Mouse (Mus musculus): ENCODE results near the gene Mettl23. TPM values are rescaled to one million over a fixed set of nuclear protein-coding genes. Genes with fewer than 3 reads are reported as not detected.

Mettl23 gene
- polyA plus RNA-seq, 1 experiment from 2014 or later: 76.2 TPM

DNA sequence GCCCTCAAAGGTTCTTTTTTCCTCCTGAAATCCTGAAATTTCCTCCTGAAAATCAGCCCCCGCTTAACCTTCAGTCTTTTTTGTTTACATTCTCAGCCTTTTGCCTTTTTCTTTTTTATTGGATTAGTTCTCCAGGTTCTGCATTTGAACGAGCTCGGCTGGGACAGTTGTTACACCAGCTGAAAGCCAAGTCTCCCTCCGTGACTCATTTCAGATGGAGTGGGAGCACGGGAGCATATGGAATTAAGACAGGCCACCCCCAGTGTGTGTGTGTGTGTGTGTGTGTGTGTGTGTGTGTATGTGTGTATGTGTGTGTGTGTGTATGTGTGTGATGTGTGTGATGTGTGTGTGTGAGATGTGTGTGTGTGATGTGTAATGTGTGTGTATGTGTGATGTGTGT, 38.4 kb downstream of the Mettl23 start:
- no peaks in the 10 kb centered on the region for H3K9me3 ChIP-seq (ENCODE audit: control insufficient read depth, low read length)
- WGBS: 62% methylated on average over 5 of the region's 5 CpGs

DNA sequence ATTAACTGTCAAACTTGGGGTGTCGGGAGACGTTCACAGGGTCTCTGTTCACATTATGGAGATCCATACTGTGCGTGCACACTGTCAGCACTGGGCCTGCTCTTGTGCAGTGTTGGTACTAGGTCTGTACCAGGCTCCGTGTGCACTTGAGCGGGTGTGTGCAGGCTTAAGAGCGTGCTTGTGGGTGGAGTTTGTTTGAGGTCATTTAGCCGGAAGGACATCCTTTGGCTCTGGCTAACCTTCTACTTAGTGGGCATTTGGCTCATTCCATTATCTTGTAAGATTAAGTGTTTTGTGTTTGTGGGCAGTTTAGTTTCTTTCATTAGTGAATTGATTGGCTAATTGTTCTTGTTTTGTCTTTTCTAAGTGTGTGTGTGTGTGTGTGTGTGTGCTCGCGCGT, 39.4 kb downstream of the Mettl23 start:
- no peak overlapping the region for H3K4me2 ChIP-seq
- ATAC-seq (ENCODE audit: low FRiP score) (no peak), DNase-seq (ENCODE audit: low spot score, missing footprints) (no peak)
- 89% methylated on average over 10 of the region's 10 CpGs for WGBS
- peaks cover 4% of the 10 kb centered on the region; the same call in 1 of the 2 replicates for H3K4me1 ChIP-seq (ENCODE audit: control insufficient read depth, insufficient read depth, low read length)
- H3K27ac ChIP-seq (ENCODE audit: low read depth, low read length): no peak overlapping the region
- no peaks in the 10 kb centered on the region; the same call in 1 of the 2 replicates for H3K27me3 ChIP-seq (ENCODE audit: control insufficient read depth, insufficient read depth, low read length)
- no peak overlapping the region for H3K4me3 ChIP-seq (ENCODE audit: low read depth, low read length)
- no peaks in the 10 kb centered on the region for H3K9me3 ChIP-seq (ENCODE audit: control insufficient read depth, low read length)
- H3K9ac ChIP-seq (ENCODE audit: low read length): no peak overlapping the region
- H3K36me3 ChIP-seq (ENCODE audit: control insufficient read depth, insufficient read depth, low read length): no peaks in the 10 kb centered on the region

More for the DNA sequence above, 38.4 kb downstream of the Mettl23 start:
- DNase-seq (ENCODE audit: low spot score, missing footprints) (no peak), ATAC-seq (ENCODE audit: low FRiP score) (no peak)
- H3K27me3 ChIP-seq (ENCODE audit: control insufficient read depth, insufficient read depth, low read length): no peaks in the 10 kb centered on the region; the same call in 1 of the 2 replicates
- H3K4me1 ChIP-seq (ENCODE audit: control insufficient read depth, insufficient read depth, low read length): peaks cover 4% of the 10 kb centered on the region; the same call in 1 of the 2 replicates
- H3K27ac ChIP-seq (ENCODE audit: low read depth, low read length): no peak overlapping the region
- H3K9ac ChIP-seq (ENCODE audit: low read length): no peak overlapping the region
- no peaks in the 10 kb centered on the region for H3K36me3 ChIP-seq (ENCODE audit: control insufficient read depth, insufficient read depth, low read length)
- no peak overlapping the region for H3K4me2 ChIP-seq
- H3K4me3 ChIP-seq (ENCODE audit: low read depth, low read length): no peak overlapping the region

- Histone ChIP-seq H3K9me3 (ENCODE audit: control insufficient read depth, low read length) (no peaks in the 10 kb centered on the region), H3K27me3 (ENCODE audit: control insufficient read depth, insufficient read depth, low read length) (no peaks in the 10 kb centered on the region; the same call in 1 of the 2 replicates), H3K27ac (ENCODE audit: low read depth, low read length) (no peak overlapping the region), H3K9ac (ENCODE audit: low read length) (no peak overlapping the region), H3K36me3 (ENCODE audit: control insufficient read depth, insufficient read depth, low read length) (no peaks in the 10 kb centered on the region), H3K4me1 (ENCODE audit: control insufficient read depth, insufficient read depth, low read length) (peaks cover 4% of the 10 kb centered on the region; the same call in 1 of the 2 replicates), H3K4me3 (ENCODE audit: low read depth, low read length) (no peak overlapping the region), H3K4me2 (no peak overlapping the region)
- ATAC-seq (ENCODE audit: low FRiP score) (no peak), DNase-seq (ENCODE audit: low spot score, missing footprints) (peak; percentile 35)
- 83% methylated on average over 6 of the region's 6 CpGs for WGBS
Measured at GRCm38 (mm10) chr11:116884061-116884460, 41.0 kb downstream of the Mettl23 start.

GRCm38 (mm10) chr11:116885275-116886151, 42.4 kb downstream of the Mettl23 start:
- no peaks in the 10 kb centered on the region for H3K9me3 ChIP-seq (ENCODE audit: control insufficient read depth, low read length)
- H3K4me2 ChIP-seq: peak overlapping the region; percentile 36; the same call in 1 of the 2 replicates
- H3K4me1 ChIP-seq (ENCODE audit: control insufficient read depth, insufficient read depth, low read length): peaks cover 4% of the 10 kb centered on the region; the same call in 1 of the 2 replicates
- H3K36me3 ChIP-seq (ENCODE audit: control insufficient read depth, insufficient read depth, low read length): no peaks in the 10 kb centered on the region
- DNase-seq (ENCODE audit: low spot score, missing footprints): peak; percentile 99
- ATAC-seq (ENCODE audit: low FRiP score): no peak
- peak overlapping the region; percentile 2; the same call in 1 of the 2 replicates for H3K4me3 ChIP-seq (ENCODE audit: low read depth, low read length)
- peak overlapping the region; percentile 12; the same call in 1 of the 2 replicates for H3K9ac ChIP-seq (ENCODE audit: low read length)
- H3K27ac ChIP-seq (ENCODE audit: low read depth, low read length): no peak overlapping the region
- WGBS: 3% methylated on average over 28 of the region's 28 CpGs
- H3K27me3 ChIP-seq (ENCODE audit: control insufficient read depth, insufficient read depth, low read length): no peaks in the 10 kb centered on the region; the same call in 1 of the 2 replicates

GRCm38 (mm10) chr11:116887136-116887535, 44.1 kb downstream of the Mettl23 start:
- no peak overlapping the region for H3K4me3 ChIP-seq (ENCODE audit: low read depth, low read length)
- H3K9me3 ChIP-seq (ENCODE audit: control insufficient read depth, low read length): no peaks in the 10 kb centered on the region
- DNase-seq (ENCODE audit: low spot score, missing footprints) (no peak), ATAC-seq (ENCODE audit: low FRiP score) (no peak)
- H3K27ac ChIP-seq (ENCODE audit: low read depth, low read length): no peak overlapping the region
- H3K36me3 ChIP-seq (ENCODE audit: control insufficient read depth, insufficient read depth, low read length): no peaks in the 10 kb centered on the region
- H3K9ac ChIP-seq (ENCODE audit: low read length): no peak overlapping the region
- WGBS: 65% methylated on average over 5 of the region's 5 CpGs
- peaks cover 4% of the 10 kb centered on the region; the same call in 1 of the 2 replicates for H3K4me1 ChIP-seq (ENCODE audit: control insufficient read depth, insufficient read depth, low read length)
- H3K4me2 ChIP-seq: no peak overlapping the region
- H3K27me3 ChIP-seq (ENCODE audit: control insufficient read depth, insufficient read depth, low read length): no peaks in the 10 kb centered on the region; the same call in 1 of the 2 replicates

- H3K4me1 ChIP-seq (ENCODE audit: control insufficient read depth, insufficient read depth, low read length): no peaks in the 10 kb centered on the region
- no peak overlapping the region for H3K27ac ChIP-seq (ENCODE audit: low read depth, low read length)
- no peak overlapping the region for H3K4me3 ChIP-seq (ENCODE audit: low read depth, low read length)
- DNase-seq (ENCODE audit: low spot score, missing footprints) (peak; percentile 17), ATAC-seq (ENCODE audit: low FRiP score) (no peak)
- no peaks in the 10 kb centered on the region for H3K9me3 ChIP-seq (ENCODE audit: control insufficient read depth, low read length)
- H3K36me3 ChIP-seq (ENCODE audit: control insufficient read depth, insufficient read depth, low read length): no peaks in the 10 kb centered on the region
- 78% methylated on average over 19 of the region's 19 CpGs for WGBS
- no peaks in the 10 kb centered on the region for H3K27me3 ChIP-seq (ENCODE audit: control insufficient read depth, insufficient read depth, low read length)
- no peak overlapping the region for H3K4me2 ChIP-seq
- H3K9ac ChIP-seq (ENCODE audit: low read length): no peak overlapping the region
Measured at GRCm38 (mm10) chr11:116893532-116894442, 50.7 kb downstream of the Mettl23 start.

DNA sequence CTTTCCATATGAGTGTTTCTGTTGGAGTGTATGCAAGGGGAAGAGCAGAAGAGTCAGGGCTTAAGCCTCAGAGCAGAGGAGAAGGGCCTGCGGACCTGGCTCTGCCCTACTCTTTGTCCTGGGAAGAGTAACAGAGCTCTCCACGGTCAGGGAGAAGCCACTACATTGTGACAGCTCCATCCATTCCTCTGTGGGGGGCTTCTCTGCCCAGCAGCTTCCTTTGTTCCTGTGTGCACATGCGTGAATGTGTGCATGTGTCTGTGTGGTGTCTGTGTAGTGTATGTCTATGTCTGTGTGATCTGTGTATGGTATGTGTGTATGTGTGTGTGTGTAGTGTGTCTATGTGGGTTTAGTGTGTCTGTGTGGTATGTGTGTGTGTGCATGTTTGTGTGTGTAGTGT, 52.3 kb downstream of the Mettl23 start:
- Histone ChIP-seq H3K27me3 (ENCODE audit: control insufficient read depth, insufficient read depth, low read length) (no peaks in the 10 kb centered on the region), H3K27ac (ENCODE audit: low read depth, low read length) (no peak overlapping the region), H3K4me2 (no peak overlapping the region), H3K4me3 (ENCODE audit: low read depth, low read length) (no peak overlapping the region), H3K9ac (ENCODE audit: low read length) (no peak overlapping the region), H3K4me1 (ENCODE audit: control insufficient read depth, insufficient read depth, low read length) (no peaks in the 10 kb centered on the region), H3K36me3 (ENCODE audit: control insufficient read depth, insufficient read depth, low read length) (no peaks in the 10 kb centered on the region), H3K9me3 (ENCODE audit: control insufficient read depth, low read length) (no peaks in the 10 kb centered on the region)
- peak; percentile 73 for DNase-seq (ENCODE audit: low spot score, missing footprints)
- 62% methylated on average over 3 of the region's 3 CpGs for WGBS
- ATAC-seq (ENCODE audit: low FRiP score): no peak

DNA sequence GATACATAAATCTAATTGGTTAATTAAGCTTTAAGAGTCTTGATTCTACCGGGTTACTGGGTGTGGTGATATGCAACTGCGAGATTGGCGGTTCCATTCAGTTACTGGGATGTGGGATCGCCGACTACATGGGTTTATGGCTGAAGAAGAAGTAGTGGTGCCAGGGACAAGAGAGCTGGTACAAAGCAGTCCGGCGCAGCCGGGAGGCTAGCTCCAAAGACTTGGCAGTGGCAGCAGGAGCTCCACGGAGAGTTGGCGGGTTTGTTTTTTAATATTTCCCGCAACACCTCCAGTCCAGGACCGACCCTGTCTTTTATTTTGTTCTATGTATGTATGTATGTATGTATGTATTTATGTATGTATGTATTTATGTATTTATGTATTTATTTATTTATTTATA, 56.2 kb downstream of the Mettl23 start:
- H3K27me3 ChIP-seq (ENCODE audit: control insufficient read depth, insufficient read depth, low read length): no peaks in the 10 kb centered on the region
- H3K9ac ChIP-seq (ENCODE audit: low read length): no peak overlapping the region
- no peak overlapping the region for H3K27ac ChIP-seq (ENCODE audit: low read depth, low read length)
- no peak overlapping the region for H3K4me3 ChIP-seq (ENCODE audit: low read depth, low read length)
- no peaks in the 10 kb centered on the region for H3K36me3 ChIP-seq (ENCODE audit: control insufficient read depth, insufficient read depth, low read length)
- H3K4me1 ChIP-seq (ENCODE audit: control insufficient read depth, insufficient read depth, low read length): no peaks in the 10 kb centered on the region; the same call in 1 of the 2 replicates
- no peaks in the 10 kb centered on the region for H3K9me3 ChIP-seq (ENCODE audit: control insufficient read depth, low read length)
- no peak overlapping the region for H3K4me2 ChIP-seq
- ATAC-seq (ENCODE audit: low FRiP score) (no peak), DNase-seq (ENCODE audit: low spot score, missing footprints) (peak; percentile 26)
- 91% methylated on average over 12 of the region's 12 CpGs for WGBS

All from midbrain, embryonic 11.5 days (tissue).